Mouse (Mus musculus) embryonic fibroblast, embryonic 13.5 days (primary cell): ENCODE measurements at regions not wholly inside any gene's neighbourhood (a gene's known extent, or its start where the extent isn't known, plus 50 kb on each side); places are given as distances from the start of the nearest gene placed in this dataset.

Experiments used
- CTCF ChIP-seq: IDR thresholded peaks from 2 replicates; pipeline ENCODE4 v1.5.1; 2011; ENCODE audit warnings: mild to moderate bottlenecking, control low read depth, low read length, moderate library complexity, borderline replicate concordance; ENCODE audit not compliant: insufficient read depth
- POLR2A ChIP-seq: IDR thresholded peaks from 2 replicates; pipeline ENCODE4 v1.6.1; 2011; ENCODE audit warnings: low read depth, mild to moderate bottlenecking, control low read depth, low read length, moderate library complexity

DNA sequence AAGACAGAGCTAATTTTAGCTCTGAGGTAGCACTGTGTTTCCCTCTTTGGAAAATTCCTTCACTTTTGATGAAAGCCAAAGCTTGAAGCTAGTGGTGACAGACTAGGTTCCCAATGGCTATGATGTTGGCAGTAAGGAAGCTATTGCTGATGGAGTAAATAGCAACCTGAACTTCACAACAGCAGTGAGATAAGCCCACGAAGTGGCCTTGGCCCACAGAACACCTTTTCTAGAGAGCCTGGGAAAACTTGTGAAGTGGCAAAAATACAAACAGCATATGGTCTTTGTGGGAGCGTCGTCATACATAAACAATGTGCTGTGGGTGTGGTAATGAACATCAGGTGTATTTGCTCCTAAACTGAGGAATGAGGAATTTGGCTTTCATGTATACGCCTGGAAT, 119.0 kb downstream of the Mterf1b start:
- no peak for TF ChIP-seq CTCF
- no peak for TF ChIP-seq POLR2A
